Mouse (Mus musculus) embryonic facial prominence, embryonic 11.5 days (tissue): ENCODE measurements around the gene Cenpb. TPM values are rescaled to one million over a fixed set of nuclear protein-coding genes. Genes with fewer than 3 reads are reported as not detected.

Experiments used
- ATAC-seq: fragments of 200-750 bp; cut with Nextera tagmentation; replicated peaks from 2 replicates; pipeline ENCODE4 v1.8.0; 2017; ENCODE audit warnings: low read depth; ENCODE audit not compliant: insufficient number of reproducible peaks, low FRiP score, low TSS enrichment
- DNase-seq: peaks from one replicate; pipeline ENCODE4 v3.0.0-alpha.2; 2015; ENCODE audit warnings: low spot score
- H3K27ac ChIP-seq: fragments of 300-500 bp; sonication (generic); replicated peaks from 2 replicates; pipeline ENCODE4 v1.5.1; 2014; ENCODE audit warnings: mild to moderate bottlenecking, low read depth, low read length, control low read depth
- H3K27me3 ChIP-seq: fragments of 300-500 bp; sonication (generic); 2 replicates; pipeline ENCODE4 v1.6.1; 2014; ENCODE audit warnings: mild to moderate bottlenecking, low read length, moderate library complexity, mixed read lengths; ENCODE audit not compliant: control insufficient read depth, insufficient read depth
- H3K36me3 ChIP-seq: fragments of 300-500 bp; sonication (generic); replicated peaks from 2 replicates; pipeline ENCODE4 v1.6.1; 2014; ENCODE audit warnings: low read depth, mild to moderate bottlenecking, low read length, moderate library complexity, mixed read lengths; ENCODE audit not compliant: control insufficient read depth, insufficient read depth
- H3K4me1 ChIP-seq: fragments of 300-500 bp; sonication (generic); 2 replicates; pipeline ENCODE4 v1.6.1; 2014; ENCODE audit warnings: low read length, mixed read lengths; ENCODE audit not compliant: control insufficient read depth, insufficient read depth
- H3K4me2 ChIP-seq: fragments of 300-500 bp; sonication (generic); 2 replicates; pipeline ENCODE4 v1.6.1; 2014; ENCODE audit warnings: low read depth, mild to moderate bottlenecking, control low read depth, low read length, moderate library complexity
- H3K4me3 ChIP-seq: fragments of 300-500 bp; sonication (generic); 2 replicates; pipeline ENCODE4 v1.5.1; 2014; ENCODE audit warnings: low read depth, low read length, control low read depth
- H3K9ac ChIP-seq: fragments of 300-500 bp; sonication (generic); replicated peaks from 2 replicates; pipeline ENCODE4 v1.6.1; 2014; ENCODE audit warnings: mild to moderate bottlenecking, control low read depth, low read length
- H3K9me3 ChIP-seq: fragments of 300-500 bp; sonication (generic); replicated peaks from 2 replicates; pipeline ENCODE4 v1.6.1; 2016; ENCODE audit warnings: mild to moderate bottlenecking, low read length, inconsistent platforms, mixed read lengths; ENCODE audit not compliant: control insufficient read depth
- WGBS: fragments of 180-500 bp; shearing (Covaris S2); extraction: QIAGEN DNeasy Blood & Tissue Kit; methylation state at CpG from one replicate; pipeline ENCODE4 v1.1.7; 2014; 5-methylcytosine and 5-hydroxymethylcytosine counted together
- polyA plus RNA-seq: library from polyadenylated mRNA; unstranded; fragments of >200 nt; fragmentation: Nextera tagmentation; extraction: Ambion mirVana; gene quantifications from 2 replicates; pipeline ENCODE4 v1.2.1, GENCODE M21; 2014

Gene Cenpb
- polyA plus RNA-seq, 1 experiment from 2014 or later, result 5.8 TPM

DNA sequence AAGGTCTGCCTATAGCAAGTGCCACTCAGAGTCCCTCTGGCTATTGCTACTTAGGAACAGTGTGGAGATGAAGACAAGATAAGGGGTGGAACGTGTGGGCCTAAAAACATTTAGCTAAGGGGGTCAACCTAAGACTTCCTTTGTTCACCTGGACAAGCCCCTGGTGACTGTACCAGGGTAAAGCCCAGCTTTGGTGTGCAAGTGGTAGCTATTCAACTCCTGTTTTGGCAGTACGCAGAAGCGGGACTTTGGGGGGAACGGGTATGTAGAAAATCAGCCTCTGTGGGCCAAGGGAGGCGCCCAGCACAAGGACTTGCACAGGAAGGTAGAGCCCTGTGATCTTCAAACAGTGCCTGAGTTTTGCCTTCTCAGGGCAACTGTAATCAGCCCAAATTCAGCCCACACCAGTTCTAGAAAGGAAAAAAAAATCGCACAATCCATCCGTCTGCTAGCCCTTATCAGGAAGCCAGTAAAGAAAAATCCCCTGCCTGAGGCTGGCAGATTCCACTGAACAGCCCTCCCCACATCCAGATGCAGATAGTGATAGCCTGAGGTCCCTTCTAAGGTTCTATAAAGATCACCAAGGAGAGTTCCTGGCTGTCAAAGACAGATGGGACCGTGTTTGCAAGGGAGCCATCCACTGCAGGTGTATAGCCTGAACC, 25.8 kb upstream of the Cenpb start:
- Histone ChIP-seq H3K4me2 (no peak overlapping the region), H3K9ac (no peak overlapping the region), H3K4me3 (no peak overlapping the region), H3K9me3 (no peaks in the 10 kb centered on the region), H3K27me3 (no peaks in the 10 kb centered on the region), H3K36me3 (no peaks in the 10 kb centered on the region), H3K27ac (no peak overlapping the region), H3K4me1 (no peaks in the 10 kb centered on the region)
- WGBS, result 86% methylated on average over 8 of the region's 8 CpGs
- ATAC-seq, result no peak
- DNase-seq, result no peak

GRCm38 (mm10) chr2:131204410-131204981, 24.6 kb upstream of the Cenpb start:
- Histone ChIP-seq H3K27ac (no peak overlapping the region), H3K9me3 (no peaks in the 10 kb centered on the region), H3K36me3 (no peaks in the 10 kb centered on the region), H3K27me3 (no peaks in the 10 kb centered on the region), H3K4me2 (no peak overlapping the region), H3K4me3 (no peak overlapping the region), H3K9ac (peak overlapping the region; percentile 29; the same call in 1 of the 2 replicates), H3K4me1 (no peaks in the 10 kb centered on the region)
- WGBS, result 41% methylated on average over 7 of the region's 7 CpGs
- DNase-seq, result peak; percentile 37
- ATAC-seq, result 0 out of 2 replicates have a peak, but pooled peaks have one; percentile 24

DNA sequence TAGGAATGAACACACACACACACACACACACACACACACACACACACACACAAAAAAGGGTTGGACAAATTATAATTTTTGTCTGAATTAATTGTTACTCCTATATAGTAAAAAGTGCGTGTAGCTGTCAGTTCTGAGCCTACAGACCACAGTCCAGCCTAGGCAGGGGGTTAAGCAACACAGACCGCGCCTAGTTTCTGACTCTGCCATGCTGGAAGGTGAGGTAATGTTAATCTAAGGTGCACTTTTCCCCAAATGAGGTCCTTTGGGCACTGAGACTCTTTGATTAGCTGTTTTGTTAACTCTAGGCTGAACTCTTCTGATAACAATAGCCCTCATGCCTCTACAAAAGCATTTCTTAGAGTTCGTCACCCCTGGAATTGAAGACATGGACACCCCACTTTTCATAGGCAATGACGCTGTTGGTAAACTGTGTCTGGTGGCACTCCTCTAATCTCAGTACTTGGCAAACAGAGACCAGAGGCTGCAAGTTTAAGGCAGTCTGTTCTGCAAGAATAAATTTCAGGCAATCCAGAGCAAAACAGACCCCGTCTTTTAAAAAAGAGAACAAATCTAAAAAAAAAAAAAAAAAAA, 24.0 kb upstream of the Cenpb start:
- ATAC-seq, result no peak
- WGBS, result 83% methylated on average over 6 of the region's 6 CpGs
- Histone ChIP-seq H3K27ac (no peak overlapping the region), H3K36me3 (no peaks in the 10 kb centered on the region), H3K9me3 (no peaks in the 10 kb centered on the region), H3K4me3 (no peak overlapping the region), H3K4me1 (no peaks in the 10 kb centered on the region), H3K4me2 (no peak overlapping the region), H3K27me3 (no peaks in the 10 kb centered on the region), H3K9ac (no peak overlapping the region)
- no peak for DNase-seq

DNA sequence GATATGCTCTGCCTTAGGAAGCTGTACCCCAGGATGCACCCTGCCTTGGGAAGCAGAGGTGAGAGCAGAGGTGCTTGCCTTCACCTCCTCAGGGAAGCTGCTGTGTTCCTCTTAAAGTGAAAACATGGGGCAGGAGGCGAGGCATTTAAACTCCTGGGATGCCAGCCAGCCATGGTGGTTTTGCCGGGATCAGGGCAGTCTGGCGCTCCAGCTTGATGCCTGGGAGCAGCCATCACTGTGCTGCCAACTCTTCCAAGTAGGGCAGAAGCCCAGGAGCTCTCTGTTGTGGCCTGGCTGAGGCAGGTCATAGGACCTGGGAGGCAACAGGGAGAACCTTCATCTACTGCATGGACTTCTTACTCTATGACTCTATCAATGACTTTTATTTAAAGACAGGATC, 21.4 kb upstream of the Cenpb start:
- H3K4me2 ChIP-seq, result no peak overlapping the region
- H3K9ac ChIP-seq, result no peak overlapping the region
- 88% methylated on average over 3 of the region's 3 CpGs for WGBS
- H3K27ac ChIP-seq, result no peak overlapping the region
- H3K4me1 ChIP-seq, result no peaks in the 10 kb centered on the region
- H3K4me3 ChIP-seq, result no peak overlapping the region
- H3K9me3 ChIP-seq, result no peaks in the 10 kb centered on the region
- ATAC-seq (no peak), DNase-seq (no peak)
- H3K27me3 ChIP-seq, result no peaks in the 10 kb centered on the region
- H3K36me3 ChIP-seq, result no peaks in the 10 kb centered on the region

DNA sequence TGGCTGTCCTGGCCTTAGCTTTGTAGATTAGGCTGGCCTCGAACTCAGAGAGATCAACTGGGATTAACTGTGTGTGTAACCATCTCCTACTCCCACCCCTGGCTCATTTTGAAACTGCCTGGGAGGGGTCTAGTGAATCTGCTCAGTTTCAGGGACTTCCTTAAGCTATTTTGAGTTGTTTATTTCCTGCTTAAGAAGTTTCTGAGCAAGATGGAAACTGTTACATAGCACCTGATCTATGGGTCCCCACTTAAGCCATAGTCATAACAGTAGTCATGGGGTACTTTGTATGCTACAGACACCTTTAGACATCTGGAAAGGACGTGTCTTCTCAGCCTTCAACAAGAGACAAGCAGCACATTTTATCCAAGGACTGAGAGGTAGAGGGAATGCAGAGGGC, 20.8 kb upstream of the Cenpb start:
- 71% methylated on average over 2 of the region's 2 CpGs for WGBS
- ATAC-seq, result no peak
- H3K4me2 ChIP-seq, result no peak overlapping the region
- no peak overlapping the region for H3K9ac ChIP-seq
- no peak overlapping the region for H3K27ac ChIP-seq
- no peaks in the 10 kb centered on the region for H3K9me3 ChIP-seq
- H3K4me3 ChIP-seq, result no peak overlapping the region
- no peaks in the 10 kb centered on the region for H3K27me3 ChIP-seq
- DNase-seq, result no peak
- no peaks in the 10 kb centered on the region for H3K4me1 ChIP-seq
- H3K36me3 ChIP-seq, result no peaks in the 10 kb centered on the region

- no peak overlapping the region for H3K4me2 ChIP-seq
- no peaks in the 10 kb centered on the region for H3K4me1 ChIP-seq
- no peak for DNase-seq
- no peaks in the 10 kb centered on the region for H3K9me3 ChIP-seq
- no peak for ATAC-seq
- no peaks in the 10 kb centered on the region; the same call in 1 of the 2 replicates for H3K36me3 ChIP-seq
- H3K9ac ChIP-seq, result no peak overlapping the region
- no peaks in the 10 kb centered on the region for H3K27me3 ChIP-seq
- WGBS, result 93% methylated on average over 16 of the region's 16 CpGs
- no peak overlapping the region for H3K27ac ChIP-seq
- H3K4me3 ChIP-seq, result no peak overlapping the region
Measured at GRCm38 (mm10) chr2:131196606-131197316, 16.9 kb upstream of the Cenpb start.

- no peaks in the 10 kb centered on the region for H3K9me3 ChIP-seq
- no peaks in the 10 kb centered on the region for H3K27me3 ChIP-seq
- no peaks in the 10 kb centered on the region; the same call in 1 of the 2 replicates for H3K36me3 ChIP-seq
- DNase-seq (no peak), ATAC-seq (no peak)
- 0 out of 2 replicates have a peak overlapping the region, but pooled peaks have one; percentile 28 for H3K9ac ChIP-seq
- no peak overlapping the region for H3K4me3 ChIP-seq
- 73% methylated on average over 7 of the region's 7 CpGs for WGBS
- no peak overlapping the region for H3K4me2 ChIP-seq
- no peak overlapping the region for H3K27ac ChIP-seq
- H3K4me1 ChIP-seq, result no peaks in the 10 kb centered on the region; the same call in none of the 2 replicates
Measured at GRCm38 (mm10) chr2:131191005-131191390, 11.1 kb upstream of the Cenpb start.
